Mouse (Mus musculus) liver, adult 2 months (tissue): ENCODE data around the gene Prss53. TPM values are rescaled to one million over a fixed set of nuclear protein-coding genes. Genes with fewer than 3 reads are reported as not detected.

ENCODE experiments used
- DNase-seq: peaks from one replicate; pipeline ENCODE4 v3.0.0-alpha.2; 2011; ENCODE audit warnings: low read depth, low spot score; ENCODE audit errors: extremely low read depth
- H3K27ac ChIP-seq: fragments of 200-500 bp; replicated peaks from 2 replicates; pipeline ENCODE4 v1.5.1; 2012; ENCODE audit warnings: low read depth, mild to moderate bottlenecking, control low read depth, inconsistent platforms, low read length; ENCODE audit not compliant: insufficient read depth
- H3K27me3 ChIP-seq: fragments of 200-500 bp; 2 replicates; pipeline ENCODE4 v1.6.1; 2012; ENCODE audit warnings: mild to moderate bottlenecking, moderate library complexity, low read length, inconsistent platforms; ENCODE audit not compliant: control insufficient read depth, insufficient read depth
- H3K36me3 ChIP-seq: fragments of 200-500 bp; 2 replicates; pipeline ENCODE4 v1.6.1; 2012; ENCODE audit warnings: low read length, inconsistent platforms; ENCODE audit not compliant: control insufficient read depth, insufficient read depth
- H3K4me1 ChIP-seq: fragments of 200-500 bp; 2 replicates; pipeline ENCODE4 v1.6.1; 2011; ENCODE audit warnings: low read length; ENCODE audit not compliant: control insufficient read depth, insufficient read depth
- H3K4me3 ChIP-seq: fragments of 200-500 bp; 2 replicates; pipeline ENCODE4 v1.5.1; 2011; ENCODE audit warnings: low read depth, mild to moderate bottlenecking, control low read depth, low read length, moderate library complexity; ENCODE audit not compliant: insufficient read depth
- H3K79me2 ChIP-seq: fragments of 200-500 bp; 2 replicates; pipeline ENCODE4 v1.6.1; 2012; ENCODE audit warnings: inconsistent platforms, mild to moderate bottlenecking, low read length, moderate library complexity; ENCODE audit not compliant: control insufficient read depth, insufficient read depth
- H3K9ac ChIP-seq: fragments of 200-500 bp; 2 replicates; pipeline ENCODE4 v1.6.1; 2012; ENCODE audit warnings: low read depth, mild to moderate bottlenecking, control low read depth, inconsistent platforms, low read length
- CTCF ChIP-seq: fragments of 200-500 bp; IDR thresholded peaks from 2 replicates; pipeline ENCODE4 v1.5.1; 2011; ENCODE audit warnings: low read depth, low read length, control low read depth
- POLR2A ChIP-seq: fragments of 200-500 bp; IDR thresholded peaks from 2 replicates; pipeline ENCODE4 v1.6.1; 2011; ENCODE audit warnings: low read length, control low read depth; ENCODE audit not compliant: insufficient read depth; ENCODE audit errors: extremely low read depth
- WGBS: fragments of 180-500 bp; shearing (Covaris S2); methylation state at CpG from one replicate; pipeline ENCODE4 v1.1.7; 2018; 5-methylcytosine and 5-hydroxymethylcytosine counted together
- polyA plus RNA-seq: library from polyadenylated mRNA; depleted of rRNA; stranded (reverse); fragments of >200 nt; gene quantifications from 2 replicates; pipeline ENCODE4 v1.2.3, GENCODE M21; 2012
- total RNA-seq: library from RNA; depleted of rRNA; stranded (reverse); fragments of >200 nt; gene quantifications from 2 replicates; pipeline ENCODE4 v1.2.3, GENCODE M21; 2014

Gene Prss53
- total and polyA plus RNA-seq, 2 experiments, result 2.3 to 12.0 TPM

DNA sequence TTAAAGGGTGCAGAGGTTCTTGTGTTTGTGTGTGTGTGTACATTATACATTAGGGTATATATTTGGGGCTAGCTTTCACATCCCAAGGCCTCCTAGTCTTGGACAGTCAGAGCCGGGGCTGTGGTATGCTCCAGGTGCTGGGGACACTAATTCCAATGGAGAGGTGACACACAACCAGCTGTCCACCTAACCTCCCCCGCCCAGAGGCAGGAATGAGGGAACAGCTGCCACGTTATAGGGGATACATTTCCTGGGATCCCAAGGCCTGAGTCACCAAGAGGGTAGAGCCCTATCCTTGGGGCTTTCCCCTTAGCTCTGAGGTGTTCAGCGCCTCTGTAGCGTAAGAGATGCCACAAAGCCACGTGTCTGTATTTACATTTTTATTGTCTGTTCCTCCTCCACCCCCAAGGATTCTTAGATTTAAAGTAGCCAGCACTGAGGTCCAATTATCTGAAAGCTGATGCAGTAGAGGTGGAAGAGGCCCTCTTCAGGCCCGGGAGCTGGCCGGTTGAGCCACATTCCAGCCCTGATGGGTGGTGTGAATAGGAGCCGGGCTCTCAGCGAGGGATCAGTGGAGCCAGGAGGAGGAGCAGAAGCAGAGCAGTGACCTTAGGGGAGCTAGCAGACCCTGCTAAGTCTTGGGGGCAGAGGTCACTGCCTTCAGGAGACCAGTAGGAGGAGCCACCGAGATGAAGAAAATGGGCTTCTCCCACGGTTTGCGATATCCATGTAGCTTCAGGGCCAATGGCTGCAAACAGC lies 41.7 kb upstream of the Prss53 start:
- WGBS, result 51% methylated on average over 13 of the region's 13 CpGs

GRCm38 (mm10) chr7:127931351-127932135 lies 40.8 kb upstream of the Prss53 start:
- TF ChIP-seq POLR2A (no peak), CTCF (no peak)
- peak overlapping the region; percentile 24; the same call in 1 of the 2 replicates for H3K4me3 ChIP-seq
- peak overlapping the region; percentile 65 for H3K9ac ChIP-seq
- H3K36me3 ChIP-seq, result no peaks in the 10 kb centered on the region
- DNase-seq, result peak; percentile 84
- no peaks in the 10 kb centered on the region for H3K79me2 ChIP-seq
- H3K27ac ChIP-seq, result peak overlapping the region; percentile 88
- WGBS, result 16% methylated on average over 13 of the region's 13 CpGs
- H3K4me1 ChIP-seq, result peaks cover 20% of the 10 kb centered on the region
- H3K27me3 ChIP-seq, result no peaks in the 10 kb centered on the region

More for the DNA sequence above, 41.7 kb upstream of the Prss53 start:
- H3K27me3 ChIP-seq, result no peaks in the 10 kb centered on the region
- no peaks in the 10 kb centered on the region for H3K79me2 ChIP-seq
- H3K36me3 ChIP-seq, result no peaks in the 10 kb centered on the region
- H3K9ac ChIP-seq, result peak overlapping the region; percentile 32
- no peak for DNase-seq
- H3K4me3 ChIP-seq, result no peak overlapping the region
- H3K27ac ChIP-seq, result peak overlapping the region; percentile 67
- peaks cover 20% of the 10 kb centered on the region for H3K4me1 ChIP-seq
- TF ChIP-seq POLR2A (no peak), CTCF (no peak)

- no peak for TF ChIP-seq CTCF
- no peak for TF ChIP-seq POLR2A
- peak; percentile 39 for DNase-seq
- Histone ChIP-seq H3K4me3 (no peak overlapping the region), H3K9ac (no peak overlapping the region), H3K27me3 (no peaks in the 10 kb centered on the region), H3K4me1 (peaks cover 20% of the 10 kb centered on the region), H3K36me3 (peaks cover under 1% of the 10 kb centered on the region; the same call in 1 of the 2 replicates), H3K79me2 (no peaks in the 10 kb centered on the region), H3K27ac (peak overlapping the region; percentile 18; the same call in 1 of the 2 replicates)
- 27% methylated on average over 5 of the region's 5 CpGs for WGBS
Measured at GRCm38 (mm10) chr7:127930636-127931035, 39.9 kb upstream of the Prss53 start.

GRCm38 (mm10) chr7:127929923-127930322 lies 39.2 kb upstream of the Prss53 start, which contains the start of gene Prss8:
Prss8 (minus strand) TSS chr7:127930104.
- TF ChIP-seq POLR2A (peak; percentile 29; the same call in 1 of the 2 replicates), CTCF (no peak)
- Histone ChIP-seq H3K9ac (peak within 1 kb of the TSS; percentile 67), H3K4me3 (peak within 1 kb of the TSS; percentile 59), H3K36me3 (peaks cover 2% of the 10 kb centered on the region; the same call in 1 of the 2 replicates), H3K79me2 (no peaks in the 10 kb centered on the region), H3K4me1 (peaks cover 20% of the 10 kb centered on the region), H3K27me3 (no peaks in the 10 kb centered on the region), H3K27ac (peak within 1 kb of the TSS; percentile 41)
- WGBS, result 15% methylated on average over 6 of the region's 6 CpGs
- DNase-seq, result peak; percentile 79

DNA sequence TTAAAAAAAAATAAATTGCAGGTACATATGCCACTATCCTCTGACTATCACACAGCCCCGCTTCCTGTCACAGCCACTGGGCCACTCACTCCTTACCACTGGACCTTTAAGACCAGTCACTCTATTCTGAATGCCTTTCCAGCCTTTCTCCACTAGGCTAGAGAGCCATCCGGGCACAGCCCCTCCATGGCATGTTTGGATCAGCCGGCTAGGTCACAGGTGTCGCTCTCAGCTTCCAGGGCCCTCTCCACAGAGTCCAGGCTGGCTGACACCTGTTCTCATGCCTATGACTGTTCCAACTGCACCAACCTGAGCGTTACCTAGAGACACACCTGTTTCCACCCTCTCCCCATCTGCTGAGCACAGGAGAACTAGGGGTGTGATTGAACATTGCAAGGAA lies 37.8 kb upstream of the Prss53 start:
- WGBS, result 43% methylated on average over 5 of the region's 5 CpGs
- Histone ChIP-seq H3K27me3 (no peaks in the 10 kb centered on the region), H3K9ac (no peak overlapping the region), H3K79me2 (no peaks in the 10 kb centered on the region), H3K36me3 (peaks cover 3% of the 10 kb centered on the region; the same call in 1 of the 2 replicates), H3K4me1 (peaks cover 18% of the 10 kb centered on the region), H3K27ac (no peak overlapping the region), H3K4me3 (no peak overlapping the region)
- no peak for DNase-seq
- TF ChIP-seq POLR2A, result no peak
- no peak for TF ChIP-seq CTCF

DNA sequence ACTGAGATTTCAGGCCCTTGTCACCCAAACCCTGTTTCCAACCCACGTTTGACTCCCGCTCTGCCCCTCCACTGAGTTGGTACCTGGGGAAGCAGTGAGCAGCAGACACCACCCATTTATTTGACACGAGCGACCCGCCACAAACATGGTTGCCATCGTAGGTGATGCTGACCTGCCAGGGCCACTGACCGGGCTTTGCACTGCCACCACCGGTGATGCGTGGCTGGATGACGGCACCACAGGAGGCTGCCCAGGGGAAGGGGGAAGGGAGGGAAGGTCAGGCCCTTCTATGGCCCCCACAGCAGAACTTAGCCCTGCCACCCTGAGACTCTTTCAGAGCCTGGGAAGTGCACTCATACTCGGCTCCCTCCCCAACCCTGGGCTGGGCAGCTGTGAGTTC lies 37.0 kb upstream of the Prss53 start:
- Histone ChIP-seq H3K36me3 (peaks cover 3% of the 10 kb centered on the region; the same call in 1 of the 2 replicates), H3K9ac (no peak overlapping the region), H3K27me3 (no peaks in the 10 kb centered on the region), H3K27ac (no peak overlapping the region), H3K4me3 (no peak overlapping the region), H3K79me2 (no peaks in the 10 kb centered on the region), H3K4me1 (peaks cover 21% of the 10 kb centered on the region)
- no peak for TF ChIP-seq POLR2A
- no peak for TF ChIP-seq CTCF
- DNase-seq, result no peak
- 96% methylated on average over 11 of the region's 11 CpGs for WGBS
